Mouse (Mus musculus) forebrain, embryonic 10.5 days (tissue): Measurements from ENCODE around the gene Ccni. TPM values are rescaled to one million over a fixed set of nuclear protein-coding genes. Genes with fewer than 3 reads are reported as not detected.
A peak's percentile ranks its signal among the peaks of the same experiment; 100 is the strongest.

Source experiments
- DNase-seq: peaks from one replicate; pipeline ENCODE4 v3.0.0-alpha.2; 2017; ENCODE audit warnings: low spot score; ENCODE audit errors: extremely low spot score
- H3K27ac ChIP-seq: fragments of 300-500 bp; sonication (generic); 2 replicates; pipeline ENCODE4 v1.5.1; 2016; ENCODE audit warnings: mild to moderate bottlenecking
- H3K27me3 ChIP-seq: fragments of 300-500 bp; sonication (generic); 2 replicates; pipeline ENCODE4 v1.6.1; 2016; ENCODE audit warnings: mild to moderate bottlenecking; ENCODE audit not compliant: poor library complexity, severe bottlenecking
- H3K36me3 ChIP-seq: fragments of 300-500 bp; sonication (generic); replicated peaks from 2 replicates; pipeline ENCODE4 v1.6.1; 2016; ENCODE audit warnings: mild to moderate bottlenecking, moderate library complexity
- H3K4me1 ChIP-seq: fragments of 300-500 bp; sonication (generic); 2 replicates; pipeline ENCODE4 v1.6.1; 2016
- H3K4me3 ChIP-seq: fragments of 300-500 bp; sonication (generic); 2 replicates; pipeline ENCODE4 v1.5.1; 2016; ENCODE audit warnings: mild to moderate bottlenecking, moderate library complexity
- H3K9me3 ChIP-seq: fragments of 300-500 bp; sonication (generic); 2 replicates; pipeline ENCODE4 v1.6.1; 2016; ENCODE audit warnings: mild to moderate bottlenecking, moderate library complexity
- WGBS: fragments of 180-500 bp; shearing (Covaris S2); methylation state at CpG from one replicate; pipeline ENCODE4 v1.1.7; 2016; 5-methylcytosine and 5-hydroxymethylcytosine counted together
- polyA plus RNA-seq: library from polyadenylated mRNA; unstranded; fragments of >200 nt; fragmentation: Nextera tagmentation; extraction: Ambion mirVana; gene quantifications from 2 replicates; pipeline ENCODE4 v1.2.1, GENCODE M21; 2016

Gene Ccni
- polyA plus RNA-seq, 1 experiment from 2014 or later, result 108 TPM

- H3K27ac ChIP-seq, result no peak overlapping the region
- no peaks in the 10 kb centered on the region for H3K27me3 ChIP-seq
- DNase-seq, result no peak
- WGBS, result 90% methylated on average over 2 of the region's 2 CpGs
- no peaks in the 10 kb centered on the region for H3K4me1 ChIP-seq
- no peaks in the 10 kb centered on the region for H3K9me3 ChIP-seq
- no peaks in the 10 kb centered on the region for H3K36me3 ChIP-seq
- H3K4me3 ChIP-seq, result no peak overlapping the region
Measured at GRCm38 (mm10) chr5:93229527-93229926, 23.2 kb upstream of the Ccni start.

GRCm38 (mm10) chr5:93227157-93227556 lies 20.9 kb upstream of the Ccni start:
- H3K4me3 ChIP-seq, result no peak overlapping the region
- no peaks in the 10 kb centered on the region for H3K4me1 ChIP-seq
- no peak for DNase-seq
- no peak overlapping the region for H3K27ac ChIP-seq
- H3K36me3 ChIP-seq, result no peaks in the 10 kb centered on the region
- H3K9me3 ChIP-seq, result no peaks in the 10 kb centered on the region
- H3K27me3 ChIP-seq, result no peaks in the 10 kb centered on the region
- WGBS, result 93% methylated on average over 3 of the region's 3 CpGs

- no peak overlapping the region for H3K27ac ChIP-seq
- H3K27me3 ChIP-seq, result no peaks in the 10 kb centered on the region
- WGBS, result 99% methylated on average over 2 of the region's 2 CpGs
- DNase-seq, result no peak
- H3K4me1 ChIP-seq, result no peaks in the 10 kb centered on the region
- no peaks in the 10 kb centered on the region for H3K36me3 ChIP-seq
- no peaks in the 10 kb centered on the region for H3K9me3 ChIP-seq
- no peak overlapping the region for H3K4me3 ChIP-seq
Measured at GRCm38 (mm10) chr5:93224549-93224948, 18.3 kb upstream of the Ccni start.

- WGBS, result 79% methylated on average over 3 of the region's 3 CpGs
Measured at GRCm38 (mm10) chr5:93221661-93222060, 15.4 kb upstream of the Ccni start.

GRCm38 (mm10) chr5:93218375-93218774 lies 12.1 kb upstream of the Ccni start:
- DNase-seq, result no peak
- Histone ChIP-seq H3K36me3 (no peaks in the 10 kb centered on the region), H3K4me3 (no peak overlapping the region), H3K9me3 (no peaks in the 10 kb centered on the region), H3K27ac (no peak overlapping the region), H3K4me1 (no peaks in the 10 kb centered on the region), H3K27me3 (no peaks in the 10 kb centered on the region)
- WGBS, result 96% methylated on average over 3 of the region's 3 CpGs

More at GRCm38 (mm10) chr5:93221661-93222060, 15.4 kb upstream of the Ccni start:
- Histone ChIP-seq H3K27ac (no peak overlapping the region), H3K4me3 (no peak overlapping the region), H3K27me3 (no peaks in the 10 kb centered on the region), H3K36me3 (no peaks in the 10 kb centered on the region), H3K4me1 (no peaks in the 10 kb centered on the region), H3K9me3 (no peaks in the 10 kb centered on the region)
- DNase-seq, result no peak

GRCm38 (mm10) chr5:93207555-93207954 lies 1.3 kb upstream of the Ccni start:
- H3K4me3 ChIP-seq, result peak overlapping the region; percentile 88; the same call in 1 of the 2 replicates
- peaks cover 33% of the 10 kb centered on the region for H3K4me1 ChIP-seq
- no peaks in the 10 kb centered on the region for H3K27me3 ChIP-seq
- no peaks in the 10 kb centered on the region for H3K9me3 ChIP-seq
- peak overlapping the region; percentile 98 for H3K27ac ChIP-seq
- DNase-seq, result no peak
- 74% methylated on average over 1 of the region's 1 CpGs for WGBS
- no peaks in the 10 kb centered on the region for H3K36me3 ChIP-seq

- H3K27ac ChIP-seq, result peak overlapping the region; percentile 98
- peaks cover 3% of the 10 kb centered on the region for H3K36me3 ChIP-seq
- H3K4me3 ChIP-seq, result peak overlapping the region; percentile 88
- no peaks in the 10 kb centered on the region for H3K27me3 ChIP-seq
- 10% methylated on average over 6 of the region's 6 CpGs for WGBS
- no peak for DNase-seq
- H3K9me3 ChIP-seq, result no peaks in the 10 kb centered on the region
- peaks cover 33% of the 10 kb centered on the region for H3K4me1 ChIP-seq
Measured at GRCm38 (mm10) chr5:93207006-93207348, 682 bp upstream of the Ccni start.

GRCm38 (mm10) chr5:93205371-93206108 lies 755 bp downstream of the Ccni start:
- Histone ChIP-seq H3K9me3 (no peaks in the 10 kb centered on the region), H3K27ac (peak overlapping the region; percentile 98), H3K27me3 (no peaks in the 10 kb centered on the region), H3K36me3 (peaks cover 18% of the 10 kb centered on the region), H3K4me3 (peak overlapping the region; percentile 88), H3K4me1 (peaks cover 33% of the 10 kb centered on the region)
- DNase-seq, result peak; percentile 35
- WGBS, result under 1% methylated on average over 51 of the region's 63 CpGs

GRCm38 (mm10) chr5:93201181-93201580 lies 5.1 kb downstream of the Ccni start:
- no peak overlapping the region for H3K27ac ChIP-seq
- 77% methylated on average over 1 of the region's 1 CpGs for WGBS
- H3K4me3 ChIP-seq, result no peak overlapping the region
- no peaks in the 10 kb centered on the region for H3K9me3 ChIP-seq
- no peaks in the 10 kb centered on the region for H3K27me3 ChIP-seq
- no peak for DNase-seq
- peaks cover 60% of the 10 kb centered on the region for H3K36me3 ChIP-seq
- H3K4me1 ChIP-seq, result peaks cover 22% of the 10 kb centered on the region

- Histone ChIP-seq H3K4me3 (no peak overlapping the region), H3K36me3 (peaks cover 89% of the 10 kb centered on the region), H3K27ac (no peak overlapping the region), H3K27me3 (no peaks in the 10 kb centered on the region), H3K4me1 (peaks cover 3% of the 10 kb centered on the region), H3K9me3 (no peaks in the 10 kb centered on the region)
- WGBS, result 89% methylated on average over 3 of the region's 3 CpGs
- no peak for DNase-seq
Measured at GRCm38 (mm10) chr5:93198232-93198631, 8.1 kb downstream of the Ccni start.

GRCm38 (mm10) chr5:93190428-93190827 lies 15.9 kb downstream of the Ccni start:
- Histone ChIP-seq H3K4me3 (no peak overlapping the region), H3K36me3 (peaks cover 94% of the 10 kb centered on the region), H3K27ac (no peak overlapping the region), H3K4me1 (no peaks in the 10 kb centered on the region), H3K9me3 (no peaks in the 10 kb centered on the region), H3K27me3 (no peaks in the 10 kb centered on the region)
- DNase-seq, result no peak
- WGBS, result 97% methylated on average over 5 of the region's 5 CpGs

GRCm38 (mm10) chr5:93189607-93190006 lies 16.7 kb downstream of the Ccni start:
- H3K9me3 ChIP-seq, result no peaks in the 10 kb centered on the region
- peaks cover 95% of the 10 kb centered on the region for H3K36me3 ChIP-seq
- H3K4me3 ChIP-seq, result no peak overlapping the region
- WGBS, result 81% methylated on average over 3 of the region's 3 CpGs
- no peaks in the 10 kb centered on the region for H3K27me3 ChIP-seq
- H3K4me1 ChIP-seq, result no peaks in the 10 kb centered on the region
- H3K27ac ChIP-seq, result no peak overlapping the region
- no peak for DNase-seq

- DNase-seq, result no peak
Measured at GRCm38 (mm10) chr5:93184548-93184947, 21.7 kb downstream of the Ccni start.

More at GRCm38 (mm10) chr5:93184548-93184947, 21.7 kb downstream of the Ccni start:
- H3K4me3 ChIP-seq, result no peak overlapping the region
- H3K9me3 ChIP-seq, result no peaks in the 10 kb centered on the region
- no peak overlapping the region for H3K27ac ChIP-seq
- peaks cover 92% of the 10 kb centered on the region for H3K36me3 ChIP-seq
- no peaks in the 10 kb centered on the region for H3K27me3 ChIP-seq
- 91% methylated on average over 6 of the region's 6 CpGs for WGBS
- no peaks in the 10 kb centered on the region for H3K4me1 ChIP-seq
